Mouse (Mus musculus) liver, embryonic 14 days (tissue): Measurements from ENCODE around the gene 4933405L10Rik. TPM values are rescaled to one million over a fixed set of nuclear protein-coding genes. Genes with fewer than 3 reads are reported as not detected.

Experiments used
- polyA plus RNA-seq: library from polyadenylated mRNA; depleted of rRNA; stranded (reverse); fragments of >200 nt; gene quantifications from 2 replicates; pipeline ENCODE4 v1.2.3, GENCODE M21; 2012; rRNA removed

4933405L10Rik gene
- polyA plus RNA-seq: 0.03 TPM in 1 of 2 replicates, not detected in the other

GRCm38 (mm10) chr8:105707498-105708403 lies at the start of gene 4933405L10Rik, which contains the start of gene Enkd1:
Gene 4933405L10Rik, plus strand, starts transcription at chr8:105707655.
Gene Enkd1, minus strand, starts transcription at chr8:105708210.

GRCm38 (mm10) chr8:105685796-105686308 lies 21.6 kb upstream of the 4933405L10Rik start, which contains the start of gene Carmil2:
Gene Carmil2, plus strand, starts transcription at chr8:105686274.

GRCm38 (mm10) chr8:105700966-105701824 lies 6.3 kb upstream of the 4933405L10Rik start, which contains the start of the genes Acd and Pard6a:
Gene Acd, minus strand, starts transcription at chr8:105701102.
Gene Pard6a, plus strand, starts transcription at chr8:105701148.

GRCm38 (mm10) chr8:105758277-105759108 lies 51.0 kb downstream of the 4933405L10Rik start, which contains the start of gene Gfod2:
Gene Gfod2, minus strand, starts transcription at chr8:105758664.

Other genes starting within 250 kb of the 4933405L10Rik start
- gene Tppp3, start 236.1 kb upstream of the 4933405L10Rik start, polyA plus RNA-seq: 0.69 and 2.4 TPM in 2 replicates
- gene Zdhhc1, start 210.8 kb upstream of the 4933405L10Rik start, polyA plus RNA-seq: 1.9 and 2.1 TPM in 2 replicates
- gene Hsd11b2, start 188.9 kb upstream of the 4933405L10Rik start, polyA plus RNA-seq: 0.85 and 0.98 TPM in 2 replicates
- 32.3 and 42.6 TPM in 2 replicates for gene Atp6v0d1, start 141.6 kb upstream of the 4933405L10Rik start, polyA plus RNA-seq
- 3.7 and 4.5 TPM in 2 replicates for gene Ripor1, start 102.4 kb upstream of the 4933405L10Rik start, polyA plus RNA-seq
- 19.4 and 23.8 TPM in 2 replicates for gene Ctcf, start 71.1 kb upstream of the 4933405L10Rik start, polyA plus RNA-seq
- gene Agrp, start 70.3 kb upstream of the 4933405L10Rik start, polyA plus RNA-seq: 0.05 TPM in 1 of 2 replicates, not detected in the other
- 1.00 and 1.8 TPM in 2 replicates for gene Carmil2, start 21.4 kb upstream of the 4933405L10Rik start, polyA plus RNA-seq
- gene Acd, start 6.6 kb upstream of the 4933405L10Rik start, polyA plus RNA-seq: 8.2 and 9.3 TPM in 2 replicates
- 5.7 TPM in 2 replicates for gene Pard6a, start 6.5 kb upstream of the 4933405L10Rik start, polyA plus RNA-seq
- 7.6 and 8.1 TPM in 2 replicates for gene Enkd1, start 555 bp downstream of the 4933405L10Rik start, polyA plus RNA-seq
- 1.0 and 1.1 TPM in 2 replicates for gene Gfod2, start 51.0 kb downstream of the 4933405L10Rik start, polyA plus RNA-seq
- 48.1 and 64.7 TPM in 2 replicates for gene Ranbp10, start 119.7 kb downstream of the 4933405L10Rik start, polyA plus RNA-seq
- 0.02 and 0.06 TPM in 2 replicates for gene Tsnaxip1, start 120.1 kb downstream of the 4933405L10Rik start, polyA plus RNA-seq
- 22.0 and 25.8 TPM in 2 replicates for gene Cenpt, start 145.6 kb downstream of the 4933405L10Rik start, polyA plus RNA-seq
- 22.2 and 26.2 TPM in 2 replicates for gene Thap11, start 147.5 kb downstream of the 4933405L10Rik start, polyA plus RNA-seq
- gene Nutf2, start 152.9 kb downstream of the 4933405L10Rik start, polyA plus RNA-seq: 90.9 and 92.1 TPM in 2 replicates
- gene Edc4, start 173.2 kb downstream of the 4933405L10Rik start, polyA plus RNA-seq: 13.8 and 17.0 TPM in 2 replicates
- gene Nrn1l, start 185.9 kb downstream of the 4933405L10Rik start, polyA plus RNA-seq: 0.24 and 0.25 TPM in 2 replicates
- gene Pskh1, start 192.8 kb downstream of the 4933405L10Rik start, polyA plus RNA-seq: 8.4 and 9.5 TPM in 2 replicates
- gene Ctrl, start 226.2 kb downstream of the 4933405L10Rik start, polyA plus RNA-seq: 0.80 and 1.3 TPM in 2 replicates
- gene Psmb10, start 230.8 kb downstream of the 4933405L10Rik start, polyA plus RNA-seq: 47.4 and 48.3 TPM in 2 replicates
- 34.6 and 40.3 TPM in 2 replicates for gene Lcat, start 235.7 kb downstream of the 4933405L10Rik start, polyA plus RNA-seq